Mouse (Mus musculus) lung, embryonic 16.5 days (tissue): ENCODE data around the gene 4930430F08Rik. TPM values are rescaled to one million over a fixed set of nuclear protein-coding genes. Genes with fewer than 3 reads are reported as not detected.
A peak's percentile ranks its signal among the peaks of the same experiment; 100 is the strongest.

ENCODE experiments used
- ATAC-seq: fragments of 200-750 bp; cut with Nextera tagmentation; 2 replicates; pipeline ENCODE4 v1.8.0; 2017; ENCODE audit warnings: low read depth, mild to moderate bottlenecking, moderate library complexity
- H3K27ac ChIP-seq: fragments of 300-500 bp; sonication (generic); 2 replicates; pipeline ENCODE4 v1.5.1; 2014; ENCODE audit warnings: mild to moderate bottlenecking, control low read depth, low read length
- H3K27me3 ChIP-seq: fragments of 300-500 bp; sonication (generic); 2 replicates; pipeline ENCODE4 v1.6.1; 2014; ENCODE audit warnings: low read depth, low read length, mixed read lengths; ENCODE audit not compliant: control insufficient read depth, insufficient read depth
- H3K36me3 ChIP-seq: fragments of 300-500 bp; sonication (generic); 2 replicates; pipeline ENCODE4 v1.6.1; 2014; ENCODE audit warnings: low read length; ENCODE audit not compliant: control insufficient read depth, insufficient read depth
- H3K4me1 ChIP-seq: fragments of 300-500 bp; sonication (generic); replicated peaks from 2 replicates; pipeline ENCODE4 v1.6.1; 2014; ENCODE audit warnings: low read length, mixed read lengths; ENCODE audit not compliant: control insufficient read depth, insufficient read depth
- H3K4me2 ChIP-seq: fragments of 300-500 bp; sonication (generic); 2 replicates; pipeline ENCODE4 v1.6.1; 2014; ENCODE audit warnings: low read depth, low read length, control low read depth
- H3K4me3 ChIP-seq: fragments of 300-500 bp; sonication (generic); 2 replicates; pipeline ENCODE4 v1.5.1; 2014; ENCODE audit warnings: mild to moderate bottlenecking, low read length, control low read depth
- H3K9ac ChIP-seq: fragments of 300-500 bp; sonication (generic); 2 replicates; pipeline ENCODE4 v1.6.1; 2014; ENCODE audit warnings: low read length, control low read depth
- H3K9me3 ChIP-seq: fragments of 300-500 bp; sonication (generic); 2 replicates; pipeline ENCODE4 v1.6.1; 2016; ENCODE audit warnings: low read length; ENCODE audit not compliant: control insufficient read depth
- WGBS: fragments of 180-500 bp; shearing (Covaris S2); extraction: QIAGEN DNeasy Blood & Tissue Kit; methylation state at CpG from one replicate; pipeline ENCODE4 v1.1.7; 2014; 5-methylcytosine and 5-hydroxymethylcytosine counted together
- polyA plus RNA-seq: library from polyadenylated mRNA; unstranded; fragments of >200 nt; fragmentation: Nextera tagmentation; extraction: Ambion mirVana; gene quantifications from 2 replicates; pipeline ENCODE4 v1.2.1, GENCODE M21; 2015

The 4930430F08Rik gene
- 7.1 and 8.8 TPM in 2 replicates for polyA plus RNA-seq

GRCm38 (mm10) chr10:100590323-100590722 is at the start of gene 4930430F08Rik, which contains the start of gene 1700017N19Rik:
Gene 4930430F08Rik, minus strand, starts transcription at chr10:100590423.
Gene 1700017N19Rik, plus strand, starts transcription at chr10:100590484.
- Histone ChIP-seq H3K4me1 (peaks cover 8% of the 10 kb centered on the region), H3K4me3 (peak within 1 kb of the TSS; percentile 90), H3K36me3 (no peaks in the 10 kb centered on the region), H3K9me3 (no peaks in the 10 kb centered on the region), H3K27ac (no peak within 1 kb of the TSS), H3K9ac (no peak within 1 kb of the TSS), H3K27me3 (no peaks in the 10 kb centered on the region), H3K4me2 (peak within 1 kb of the TSS; percentile 89)
- no peak for ATAC-seq
- WGBS, result 63% methylated on average over 1 of the region's 1 CpGs

GRCm38 (mm10) chr10:100629762-100630438 is 39.7 kb upstream of the 4930430F08Rik start:
- no peaks in the 10 kb centered on the region for H3K36me3 ChIP-seq
- H3K4me2 ChIP-seq, result peak overlapping the region; percentile 46
- ATAC-seq, result no peak
- no peak overlapping the region for H3K9ac ChIP-seq
- H3K4me1 ChIP-seq, result no peaks in the 10 kb centered on the region
- H3K27ac ChIP-seq, result no peak overlapping the region
- no peaks in the 10 kb centered on the region for H3K27me3 ChIP-seq
- H3K4me3 ChIP-seq, result peak overlapping the region; percentile 24
- WGBS, result 20% methylated on average over 20 of the region's 20 CpGs
- no peaks in the 10 kb centered on the region for H3K9me3 ChIP-seq

DNA sequence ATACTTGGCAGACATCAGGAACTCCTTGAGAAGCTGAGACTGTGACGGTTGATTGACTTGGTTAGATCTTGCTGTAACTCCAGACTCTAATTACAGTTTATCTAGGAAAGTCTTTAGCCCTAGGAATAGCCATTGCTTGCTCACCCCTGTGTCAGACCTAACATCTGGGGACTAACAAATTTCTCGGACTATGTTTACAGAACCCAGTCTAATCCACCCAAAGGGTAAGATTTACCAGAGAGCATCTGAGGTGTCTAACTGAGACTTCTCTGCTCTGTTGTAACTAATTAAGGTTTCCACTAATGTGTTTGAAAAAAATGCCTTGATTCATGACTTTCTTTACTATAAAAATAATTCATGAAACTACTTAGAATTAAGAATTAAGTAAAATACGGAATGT is 32.3 kb upstream of the 4930430F08Rik start:
- 54% methylated on average over 3 of the region's 3 CpGs for WGBS
- Histone ChIP-seq H3K4me1 (no peaks in the 10 kb centered on the region), H3K9me3 (no peaks in the 10 kb centered on the region), H3K27me3 (no peaks in the 10 kb centered on the region), H3K36me3 (no peaks in the 10 kb centered on the region), H3K4me3 (no peak overlapping the region), H3K9ac (no peak overlapping the region), H3K27ac (no peak overlapping the region), H3K4me2 (no peak overlapping the region)
- no peak for ATAC-seq

- no peak overlapping the region for H3K4me3 ChIP-seq
- no peak for ATAC-seq
- H3K27me3 ChIP-seq, result no peaks in the 10 kb centered on the region
- no peak overlapping the region for H3K4me2 ChIP-seq
- no peaks in the 10 kb centered on the region for H3K4me1 ChIP-seq
- H3K9me3 ChIP-seq, result no peaks in the 10 kb centered on the region
- no peak overlapping the region for H3K9ac ChIP-seq
- 88% methylated on average over 12 of the region's 12 CpGs for WGBS
- H3K36me3 ChIP-seq, result no peaks in the 10 kb centered on the region
- H3K27ac ChIP-seq, result no peak overlapping the region
Observed at GRCm38 (mm10) chr10:100620040-100620439, 29.8 kb upstream of the 4930430F08Rik start.

DNA sequence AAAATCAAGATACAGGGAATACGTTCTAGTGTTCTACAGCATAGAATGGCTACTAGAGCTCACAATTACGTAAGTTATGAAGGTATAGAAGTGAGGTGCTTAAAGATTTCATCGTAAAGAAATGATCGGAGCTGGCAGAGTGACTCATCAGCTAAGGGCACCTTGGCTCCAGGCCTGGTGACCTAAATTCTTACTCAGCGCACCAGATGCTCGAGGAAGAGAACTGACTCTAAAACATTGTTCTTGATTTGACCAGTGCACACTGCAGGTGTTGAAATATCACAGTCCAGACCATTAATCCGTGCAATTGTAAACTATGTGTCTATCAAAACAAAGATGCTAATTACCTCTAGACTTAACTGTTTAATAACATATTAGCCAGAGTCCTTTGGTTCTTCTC is 29.3 kb upstream of the 4930430F08Rik start:
- no peaks in the 10 kb centered on the region for H3K27me3 ChIP-seq
- no peak overlapping the region for H3K27ac ChIP-seq
- no peaks in the 10 kb centered on the region for H3K9me3 ChIP-seq
- no peak overlapping the region for H3K9ac ChIP-seq
- no peaks in the 10 kb centered on the region for H3K36me3 ChIP-seq
- no peaks in the 10 kb centered on the region for H3K4me1 ChIP-seq
- no peak overlapping the region for H3K4me2 ChIP-seq
- H3K4me3 ChIP-seq, result no peak overlapping the region
- ATAC-seq, result no peak
- WGBS, result 77% methylated on average over 7 of the region's 7 CpGs

GRCm38 (mm10) chr10:100617233-100617903 is 27.1 kb upstream of the 4930430F08Rik start:
- Histone ChIP-seq H3K4me1 (no peaks in the 10 kb centered on the region), H3K36me3 (no peaks in the 10 kb centered on the region), H3K9me3 (no peaks in the 10 kb centered on the region), H3K9ac (no peak overlapping the region), H3K27ac (no peak overlapping the region), H3K4me2 (no peak overlapping the region), H3K27me3 (no peaks in the 10 kb centered on the region), H3K4me3 (no peak overlapping the region)
- WGBS, result 70% methylated on average over 6 of the region's 6 CpGs
- ATAC-seq, result no peak

GRCm38 (mm10) chr10:100604254-100604653 is 14.0 kb upstream of the 4930430F08Rik start:
- H3K4me3 ChIP-seq, result no peak overlapping the region
- no peak for ATAC-seq
- H3K36me3 ChIP-seq, result no peaks in the 10 kb centered on the region
- WGBS, result 48% methylated on average over 2 of the region's 2 CpGs
- H3K9ac ChIP-seq, result no peak overlapping the region
- no peaks in the 10 kb centered on the region for H3K4me1 ChIP-seq
- H3K9me3 ChIP-seq, result no peaks in the 10 kb centered on the region
- no peak overlapping the region for H3K27ac ChIP-seq
- no peak overlapping the region for H3K4me2 ChIP-seq
- H3K27me3 ChIP-seq, result no peaks in the 10 kb centered on the region

DNA sequence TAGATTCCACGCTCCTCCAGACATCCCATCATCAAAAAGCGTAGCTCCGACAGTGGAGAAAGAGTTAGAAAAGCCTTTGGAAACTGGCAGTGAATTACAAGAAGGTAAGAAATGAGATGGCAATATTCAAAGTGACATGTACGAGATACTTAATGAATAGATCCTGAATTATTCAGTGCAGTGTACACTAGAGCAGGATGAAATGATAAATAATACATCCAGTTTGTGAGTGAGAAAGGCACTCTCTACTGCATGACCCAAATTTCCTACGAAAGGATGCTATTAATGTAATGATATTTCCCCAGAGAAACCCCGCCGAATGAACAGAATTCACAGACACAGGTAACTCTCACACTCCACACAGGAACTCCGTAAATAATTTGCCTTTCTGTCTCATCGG is 13.3 kb upstream of the 4930430F08Rik start:
- WGBS, result 83% methylated on average over 9 of the region's 9 CpGs
- no peaks in the 10 kb centered on the region for H3K36me3 ChIP-seq
- H3K4me1 ChIP-seq, result no peaks in the 10 kb centered on the region
- H3K27me3 ChIP-seq, result no peaks in the 10 kb centered on the region
- H3K9ac ChIP-seq, result no peak overlapping the region
- ATAC-seq, result no peak
- no peak overlapping the region for H3K27ac ChIP-seq
- H3K4me2 ChIP-seq, result no peak overlapping the region
- no peaks in the 10 kb centered on the region for H3K9me3 ChIP-seq
- no peak overlapping the region for H3K4me3 ChIP-seq

DNA sequence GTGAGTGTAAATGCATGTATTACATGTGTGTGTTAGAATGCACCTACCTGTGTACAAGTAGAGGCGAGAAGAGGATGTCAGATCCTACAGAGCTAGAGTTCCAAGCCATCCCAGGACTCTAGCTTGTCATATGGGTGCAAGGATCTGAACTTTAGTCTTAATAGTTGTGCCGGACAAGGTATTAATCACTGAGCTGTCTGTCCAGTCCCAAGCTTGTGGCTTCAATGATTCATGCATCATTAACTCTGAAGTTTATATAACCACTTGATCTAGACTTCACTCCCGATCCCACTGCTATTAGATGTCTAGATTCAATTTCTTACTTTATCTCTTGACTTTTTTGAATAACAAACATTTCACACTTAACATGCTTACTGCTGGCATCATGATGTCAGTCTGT is 8.1 kb upstream of the 4930430F08Rik start:
- H3K4me1 ChIP-seq, result no peaks in the 10 kb centered on the region
- ATAC-seq, result no peak
- no peak overlapping the region for H3K9ac ChIP-seq
- WGBS, result 71% methylated on average over 3 of the region's 3 CpGs
- no peaks in the 10 kb centered on the region for H3K27me3 ChIP-seq
- no peak overlapping the region for H3K4me2 ChIP-seq
- no peaks in the 10 kb centered on the region for H3K9me3 ChIP-seq
- no peaks in the 10 kb centered on the region for H3K36me3 ChIP-seq
- no peak overlapping the region for H3K4me3 ChIP-seq
- no peak overlapping the region for H3K27ac ChIP-seq
